ENCODE assay signal across 21 mouse cellular contexts in genomic region chr15:81785701-81786100, GRCm38 (mm10).
"Had no signal": no experiment of that assay in that cellular context is flagged by ENCODE, and none has a peak within 500 bp of the region (broad histone marks: within the 10 kb centered on the region; RNA-seq: fewer than 3 reads in every experiment).

No protein-coding gene starts in this region.

- H3K27me3 ChIP-seq: kidney, embryonic 15.5 days; lung, embryonic 15.5 days; megakaryocyte, embryonic 14.5 days; midbrain, embryonic 13.5 days; neural tube, embryonic 13.5 days; stomach, embryonic 15.5 days had no signal

- H3K9me3 ChIP-seq: kidney, embryonic 15.5 days; lung, embryonic 15.5 days; megakaryocyte, embryonic 14.5 days; midbrain, embryonic 10.5 days; midbrain, embryonic 13.5 days; neural tube, embryonic 13.5 days; stomach, embryonic 15.5 days had no signal

- H3K27ac ChIP-seq: kidney, embryonic 15.5 days; left cerebral cortex, adult 2 months; liver, embryonic 14.5 days; lung, embryonic 15.5 days; midbrain, embryonic 10.5 days; midbrain, embryonic 13.5 days; neural tube, embryonic 13.5 days; stomach, embryonic 15.5 days had no signal

- H3K9ac ChIP-seq: kidney, embryonic 15.5 days; liver, embryonic 14.5 days; lung, embryonic 15.5 days; midbrain, embryonic 13.5 days; neural tube, embryonic 13.5 days; stomach, embryonic 15.5 days had no signal

- DNase-seq: kidney, postnatal 10 days; kidney, postnatal 36 days; layer of hippocampus, postnatal 36 days; lung, adult 18-20 months; lung, postnatal 10 days; lung, postnatal 36 days; retina, postnatal 1 day; right cerebral cortex, postnatal 25 days; spleen, adult 18-20 months; thymus, postnatal 25 days had no signal

- H3K4me2 ChIP-seq: kidney, embryonic 15.5 days; lung, embryonic 15.5 days; midbrain, embryonic 13.5 days; neural tube, embryonic 13.5 days; stomach, embryonic 15.5 days had no signal

- H3K4me1 ChIP-seq: lung, embryonic 15.5 days; midbrain, embryonic 10.5 days; midbrain, embryonic 13.5 days; neural tube, embryonic 13.5 days; stomach, embryonic 15.5 days had no signal

- ATAC-seq: midbrain, embryonic 13.5 days; midbrain, embryonic 16.5 days had no signal

- H3K4me3 ChIP-seq: kidney, embryonic 15.5 days; left cerebral cortex, adult 2 months; lung, embryonic 15.5 days; megakaryocyte, embryonic 14.5 days; midbrain, embryonic 10.5 days; midbrain, embryonic 13.5 days; myocyte; neural tube, embryonic 13.5 days; stomach, embryonic 15.5 days had no signal
